ENCODE assay signal across 33 mouse cellular contexts in genomic region chr4:101020596-101020995, GRCm38 (mm10). TPM values are rescaled to one million over a fixed set of nuclear protein-coding genes. Genes with fewer than 3 reads are reported as not detected.
"Had no signal": no experiment of that assay in that cellular context is flagged by ENCODE, and none has a peak within 500 bp of the region (broad histone marks: within the 10 kb centered on the region; RNA-seq: fewer than 3 reads in every experiment).

Gene Gm10577, minus strand, starts transcription at chr4:101020696.

- H3K36me3 ChIP-seq: embryonic facial prominence, embryonic 12.5 days; embryonic facial prominence, embryonic 13.5 days; embryonic facial prominence, embryonic 15.5 days; forebrain, embryonic 12.5 days; forebrain, embryonic 15.5 days had no signal

- H3K27me3 ChIP-seq: embryonic facial prominence, embryonic 12.5 days; embryonic facial prominence, embryonic 13.5 days; embryonic facial prominence, embryonic 15.5 days; forebrain, embryonic 12.5 days; forebrain, embryonic 13.5 days; forebrain, embryonic 15.5 days had no signal

- H3K4me3 ChIP-seq: embryonic facial prominence, embryonic 12.5 days; embryonic facial prominence, embryonic 13.5 days; embryonic facial prominence, embryonic 15.5 days; erythroblast, embryonic 14.5 days; forebrain, embryonic 10.5 days; forebrain, embryonic 12.5 days; forebrain, embryonic 13.5 days; forebrain, embryonic 15.5 days; gastrocnemius, adult 2 months; heart, adult 2 months had no signal

- DNase-seq: cerebellum, adult 2 months; cerebellum, adult 8-10 months; cerebellum, adult 9-10 months; cerebellum, adult 9-11 months; cerebellum, postnatal 10 days; cerebellum, postnatal 14 days; cerebellum, postnatal 25 days; cerebellum, postnatal 36 days; embryo, embryonic 11 days; forebrain, postnatal 0 days; gastrocnemius, adult 2 months; gastrocnemius, postnatal 10 days; gastrocnemius, postnatal 14 days; gastrocnemius, postnatal 25 days; gastrocnemius, postnatal 36 days; heart, adult 11 months; heart, adult 18-20 months; heart, adult 2 months had no signal

- ATAC-seq: forebrain, embryonic 13.5 days; forebrain, embryonic 14.5 days; forebrain, embryonic 15.5 days; forebrain, embryonic 16.5 days; forebrain, postnatal 0 days had no signal

- H3K9ac ChIP-seq: embryonic facial prominence, embryonic 12.5 days; embryonic facial prominence, embryonic 13.5 days; embryonic facial prominence, embryonic 15.5 days; forebrain, embryonic 12.5 days; forebrain, embryonic 13.5 days; forebrain, embryonic 15.5 days; forebrain, postnatal 0 days had no signal

- H3K4me2 ChIP-seq: embryonic facial prominence, embryonic 12.5 days; embryonic facial prominence, embryonic 13.5 days; embryonic facial prominence, embryonic 15.5 days; forebrain, embryonic 12.5 days; forebrain, embryonic 13.5 days; forebrain, embryonic 15.5 days had no signal

- H3K27ac ChIP-seq: embryonic facial prominence, embryonic 12.5 days; embryonic facial prominence, embryonic 13.5 days; embryonic facial prominence, embryonic 15.5 days; forebrain, embryonic 10.5 days; forebrain, embryonic 12.5 days; forebrain, embryonic 13.5 days; forebrain, embryonic 15.5 days; gastrocnemius, adult 2 months; heart, adult 2 months had no signal

- H3K4me1 ChIP-seq: embryonic facial prominence, embryonic 12.5 days; embryonic facial prominence, embryonic 13.5 days; embryonic facial prominence, embryonic 15.5 days; forebrain, embryonic 10.5 days; forebrain, embryonic 12.5 days; forebrain, embryonic 13.5 days; forebrain, embryonic 15.5 days had no signal

- H3K9me3 ChIP-seq: forebrain, embryonic 15.5 days had no signal

RNA-seq across cellular contexts. Expression of gene Gm10577, which starts in this region (rescaled TPM):
- polyA plus RNA-seq: cerebellum, adult 2 months; cortical plate, adult 2 months; embryonic facial prominence, embryonic 11.5 days; embryonic facial prominence, embryonic 12.5 days; embryonic facial prominence, embryonic 13.5 days; embryonic facial prominence, embryonic 15.5 days; erythroblast, embryonic 14.5 days; forebrain, embryonic 10.5 days; forebrain, embryonic 11.5 days; forebrain, embryonic 12.5 days; forebrain, embryonic 13.5 days; forebrain, embryonic 14.5 days; forebrain, embryonic 15.5 days; forebrain, embryonic 16.5 days; forebrain, postnatal 0 days; frontal cortex, adult 2 months; gonadal fat pad, adult 2 months; heart, adult 2 months had no signal
